Mouse (Mus musculus): ENCODE data around the gene Ccl12.

The Ccl12 gene

DNA sequence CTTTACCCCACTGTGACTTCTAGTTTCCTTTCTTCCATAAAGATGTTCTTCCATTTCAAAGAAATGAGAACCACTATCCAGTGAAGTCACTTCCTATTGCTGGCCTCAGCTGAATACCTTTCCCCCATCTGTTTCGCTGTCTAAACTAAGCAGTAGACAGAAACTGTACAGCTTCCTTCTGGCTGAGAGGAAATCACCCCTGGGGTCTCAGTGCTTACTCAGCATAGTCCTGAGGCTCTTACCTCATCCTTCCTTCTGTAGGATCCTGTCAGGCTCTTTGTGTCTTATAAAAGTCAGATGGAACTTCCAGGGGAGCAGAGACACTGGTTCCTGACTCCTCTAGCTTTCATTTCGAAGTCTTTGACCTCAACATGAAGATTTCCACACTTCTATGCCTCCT lies at the start of gene Ccl12:
TSS of gene Ccl12 (plus strand) at position 317 of the 400 bp plus-strand sequence.
- DNase-seq: no peak

GRCm38 (mm10) chr11:82053849-82054248 lies 47.8 kb upstream of the Ccl12 start:
- DNase-seq: no peak

GRCm38 (mm10) chr11:82057646-82058045 lies 44.0 kb upstream of the Ccl12 start, which contains the start of gene Ccl11:
Ccl11 (plus strand) TSS chr11:82057823.
- no peak for DNase-seq

DNA sequence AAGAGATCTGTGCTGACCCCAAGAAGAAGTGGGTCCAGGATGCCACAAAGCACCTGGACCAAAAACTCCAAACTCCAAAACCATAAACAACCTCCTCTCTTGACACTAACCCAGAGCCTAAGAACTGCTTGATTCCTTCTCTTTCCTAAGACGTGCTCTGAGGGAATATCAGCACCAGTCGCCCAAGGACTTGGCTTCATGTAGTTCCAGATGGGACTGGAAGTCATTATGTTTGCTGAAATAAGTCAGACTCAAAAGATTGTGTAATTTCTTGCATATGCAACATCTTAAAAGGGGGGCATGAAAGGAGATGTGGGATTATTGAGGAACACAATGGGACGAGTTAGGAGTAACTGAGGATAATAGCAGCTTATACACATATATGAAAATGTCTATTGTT lies 39.4 kb upstream of the Ccl12 start:
- no peak for DNase-seq

- DNase-seq: no peak
Measured at GRCm38 (mm10) chr11:82063454-82063853, 38.2 kb upstream of the Ccl12 start.

GRCm38 (mm10) chr11:82066953-82067571 lies 34.6 kb upstream of the Ccl12 start:
- DNase-seq: no peak

GRCm38 (mm10) chr11:82071076-82071475 lies 30.6 kb upstream of the Ccl12 start:
- no peak for DNase-seq

DNA sequence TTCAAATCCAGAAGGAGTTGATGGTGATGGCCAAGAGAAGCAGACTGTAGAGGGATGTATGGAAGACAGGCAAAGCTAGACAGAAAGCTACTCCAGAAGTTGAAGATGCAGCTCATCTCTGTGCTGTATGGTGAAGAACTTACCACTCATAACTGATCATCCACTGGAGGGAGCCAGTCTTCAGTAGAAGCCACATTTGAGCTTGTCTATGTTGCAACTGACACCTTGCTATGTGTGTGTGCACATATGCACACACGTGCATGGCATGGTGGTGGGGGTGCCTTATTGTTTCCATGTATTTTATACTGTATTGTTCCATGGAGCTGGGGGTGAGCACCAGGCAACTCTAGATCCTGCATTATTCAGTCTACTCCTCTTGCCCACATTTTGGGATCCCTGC lies 29.3 kb upstream of the Ccl12 start:
- DNase-seq: no peak

GRCm38 (mm10) chr11:82072984-82073383 lies 28.7 kb upstream of the Ccl12 start:
- DNase-seq: no peak

- no peak for DNase-seq
Measured at GRCm38 (mm10) chr11:82073686-82074085, 28.0 kb upstream of the Ccl12 start.

- DNase-seq: no peak
Measured at GRCm38 (mm10) chr11:82077031-82077430, 24.6 kb upstream of the Ccl12 start.

GRCm38 (mm10) chr11:82078136-82078730 lies 23.4 kb upstream of the Ccl12 start:
- DNase-seq: no peak

GRCm38 (mm10) chr11:82080865-82081264 lies 20.8 kb upstream of the Ccl12 start:
- DNase-seq: no peak

DNA sequence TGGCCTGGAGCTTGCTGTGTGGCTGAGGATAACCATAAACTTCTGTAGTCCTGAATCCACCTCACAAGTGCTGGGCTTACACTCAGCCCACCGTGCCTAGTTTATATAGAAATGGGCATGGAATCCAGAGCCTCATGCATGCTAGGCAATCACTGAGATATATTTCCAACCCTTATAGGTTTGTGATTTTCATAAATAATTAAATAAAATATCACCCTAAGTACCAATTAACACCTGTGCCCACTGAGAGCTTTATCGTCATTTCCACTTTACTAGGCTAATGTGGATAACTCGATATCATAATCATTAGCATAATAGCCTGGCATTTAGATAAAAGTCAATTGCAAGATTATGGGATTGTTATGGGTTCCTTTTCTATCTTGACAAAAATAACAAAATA lies 17.3 kb upstream of the Ccl12 start:
- no peak for DNase-seq

DNA sequence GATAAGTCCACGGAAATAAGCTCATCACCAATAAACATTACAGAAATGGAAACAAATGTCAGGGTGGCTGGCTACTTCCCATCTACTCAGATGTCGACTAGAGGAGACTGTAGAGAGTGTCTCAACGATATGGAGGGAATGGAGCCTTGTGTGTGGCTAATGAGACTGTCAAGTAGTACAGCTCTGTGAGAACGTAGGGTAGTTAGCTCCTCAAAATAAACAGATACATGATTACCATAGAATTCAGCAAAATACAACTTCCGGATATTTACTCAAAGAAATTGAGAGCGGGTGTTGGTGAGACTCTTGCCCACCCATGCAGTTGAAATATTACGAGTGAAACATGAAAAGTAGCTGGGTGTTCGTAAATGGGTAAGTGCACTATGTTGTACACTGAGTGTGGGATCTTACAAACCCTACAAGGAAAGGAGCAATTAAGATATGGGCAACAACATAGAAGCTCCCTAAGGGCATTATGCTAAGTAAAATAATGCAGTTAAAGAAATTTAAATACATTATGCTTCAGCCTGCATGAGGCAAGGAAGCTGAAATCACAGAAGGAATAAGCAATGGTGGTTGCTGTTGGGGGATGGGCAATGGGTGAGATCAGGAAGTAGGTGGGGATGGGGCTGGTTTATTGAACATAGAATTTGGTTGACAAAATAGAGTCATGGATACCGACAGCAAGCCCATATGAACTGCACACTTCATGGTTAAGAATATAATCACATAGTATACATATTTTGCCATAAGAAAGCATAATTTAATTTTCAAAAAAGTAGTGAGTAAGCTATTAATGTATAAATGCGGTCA lies 1.9 kb upstream of the Ccl12 start:
- no peak for DNase-seq

DNA sequence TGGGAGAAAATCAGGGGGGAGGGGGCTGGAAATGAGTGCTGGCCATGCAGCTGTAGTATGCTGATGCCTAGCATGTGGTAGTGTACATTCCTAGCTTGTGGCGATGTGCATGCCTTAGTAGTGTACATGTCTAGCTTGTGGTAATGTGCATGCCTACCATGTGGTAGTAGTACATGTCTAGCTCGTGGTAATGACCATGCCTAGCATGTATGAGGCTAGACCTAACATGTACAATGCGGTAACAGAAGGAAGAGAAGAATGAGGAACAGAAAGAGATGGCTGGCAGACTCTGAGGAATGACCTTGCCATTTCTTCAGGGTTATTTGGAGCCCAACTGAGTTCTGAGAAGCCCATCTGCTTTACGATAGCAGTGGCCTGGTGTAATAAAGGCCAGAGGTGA lies 558 bp upstream of the Ccl12 start:
- DNase-seq: no peak

DNA sequence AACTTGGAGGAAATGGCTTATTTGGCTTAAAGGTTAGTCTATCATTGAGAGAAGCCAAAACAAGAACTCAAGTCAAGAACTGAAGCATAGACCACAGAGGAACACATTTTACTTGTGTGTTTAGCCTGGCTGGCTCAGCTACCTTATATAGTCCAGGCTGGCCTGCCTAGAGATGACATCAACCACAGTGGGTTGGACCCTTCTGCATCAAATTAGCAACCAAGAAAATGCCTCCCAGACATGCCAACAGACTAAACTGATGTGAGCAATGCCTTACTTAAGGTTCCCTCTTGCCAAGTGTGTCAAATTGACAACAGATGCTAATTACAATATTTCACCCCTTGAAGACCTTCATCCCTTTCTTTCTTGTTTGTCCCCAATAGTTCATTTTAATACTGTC lies 8.0 kb downstream of the Ccl12 start:
- no peak for DNase-seq

DNA sequence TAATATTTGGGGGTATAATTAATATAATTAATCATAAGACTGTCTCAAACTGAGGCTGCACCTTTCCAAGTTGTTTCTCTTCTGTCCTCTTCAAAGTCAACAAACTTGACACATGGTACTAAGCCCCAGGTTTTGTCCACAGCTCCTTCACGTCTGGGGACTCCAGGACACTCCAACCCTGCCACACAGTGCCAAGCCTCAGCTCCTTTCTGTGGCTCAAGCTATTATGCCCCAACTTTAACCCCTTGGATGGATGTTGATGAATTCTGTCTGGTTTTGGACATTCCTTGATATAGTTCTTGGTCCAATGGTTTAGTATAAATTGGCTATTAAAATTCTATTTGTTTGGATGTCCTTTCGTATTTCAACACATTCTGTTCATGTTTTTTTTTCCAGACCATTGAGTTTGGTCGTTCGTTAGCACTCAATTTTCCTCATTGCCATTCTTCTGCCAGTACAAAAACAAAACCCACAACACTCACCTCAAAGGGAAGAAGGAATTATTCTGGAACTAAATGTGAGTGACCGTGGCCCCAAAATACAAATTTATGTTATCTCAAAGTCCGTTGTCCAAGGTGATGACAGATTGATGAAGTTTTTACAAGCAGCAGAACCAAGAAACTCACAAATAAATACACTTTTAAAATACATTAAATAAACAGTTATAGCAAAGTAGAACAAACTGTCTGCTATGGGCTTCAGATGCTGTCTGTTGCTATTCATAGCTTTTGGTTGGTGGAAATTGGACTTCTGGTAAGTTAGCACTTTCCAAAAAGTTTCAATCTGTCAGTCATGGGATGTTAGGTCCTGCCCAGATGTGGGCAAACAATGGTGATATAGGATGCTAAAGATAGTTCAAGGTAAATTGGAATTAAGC lies 9.0 kb downstream of the Ccl12 start:
- DNase-seq: no peak

DNA sequence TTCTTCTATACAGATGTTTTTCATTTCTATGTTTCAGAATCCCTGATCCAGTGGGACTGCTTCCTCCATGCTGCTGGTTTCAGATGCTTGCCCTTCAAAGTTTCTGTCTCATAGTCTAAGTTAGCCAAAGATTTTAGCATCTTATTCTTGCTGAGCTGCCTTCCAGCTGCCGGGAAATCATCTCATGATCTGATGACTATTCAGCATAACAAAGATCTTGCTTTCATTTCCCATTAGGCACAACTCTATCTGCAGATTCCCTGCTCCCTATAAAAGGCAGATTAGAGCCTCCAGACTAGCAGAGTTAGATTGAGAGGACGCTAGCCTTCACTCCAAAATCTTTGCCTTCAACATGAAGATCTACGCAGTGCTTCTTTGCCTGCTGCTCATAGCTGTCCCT lies 13.2 kb downstream of the Ccl12 start, which contains the start of gene Ccl8:
TSS of gene Ccl8 (plus strand) at position 301 of the 400 bp plus-strand sequence.
- no peak for DNase-seq

GRCm38 (mm10) chr11:82116041-82116440 lies 14.4 kb downstream of the Ccl12 start:
- no peak for DNase-seq

DNA sequence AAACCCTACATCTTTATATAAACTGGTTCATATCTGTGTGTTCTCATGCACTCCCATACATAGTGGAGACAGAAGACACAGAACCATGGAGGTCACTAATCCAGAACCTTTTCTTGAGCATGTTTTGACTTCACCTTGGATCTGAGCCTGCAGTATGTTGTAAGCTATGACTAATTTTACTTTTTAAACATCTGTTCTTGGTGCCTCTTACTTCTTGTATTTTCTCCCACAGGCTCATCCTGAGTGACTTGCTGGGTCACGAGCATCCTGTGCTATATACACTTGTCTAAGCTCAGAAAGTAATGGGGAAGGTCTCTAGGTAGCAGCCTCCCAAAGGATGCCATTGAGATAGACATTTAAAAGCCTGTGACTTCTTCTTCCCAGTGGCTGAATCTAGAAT lies 31.3 kb downstream of the Ccl12 start:
- no peak for DNase-seq

GRCm38 (mm10) chr11:82136196-82136595 lies 34.6 kb downstream of the Ccl12 start:
- no peak for DNase-seq

DNA sequence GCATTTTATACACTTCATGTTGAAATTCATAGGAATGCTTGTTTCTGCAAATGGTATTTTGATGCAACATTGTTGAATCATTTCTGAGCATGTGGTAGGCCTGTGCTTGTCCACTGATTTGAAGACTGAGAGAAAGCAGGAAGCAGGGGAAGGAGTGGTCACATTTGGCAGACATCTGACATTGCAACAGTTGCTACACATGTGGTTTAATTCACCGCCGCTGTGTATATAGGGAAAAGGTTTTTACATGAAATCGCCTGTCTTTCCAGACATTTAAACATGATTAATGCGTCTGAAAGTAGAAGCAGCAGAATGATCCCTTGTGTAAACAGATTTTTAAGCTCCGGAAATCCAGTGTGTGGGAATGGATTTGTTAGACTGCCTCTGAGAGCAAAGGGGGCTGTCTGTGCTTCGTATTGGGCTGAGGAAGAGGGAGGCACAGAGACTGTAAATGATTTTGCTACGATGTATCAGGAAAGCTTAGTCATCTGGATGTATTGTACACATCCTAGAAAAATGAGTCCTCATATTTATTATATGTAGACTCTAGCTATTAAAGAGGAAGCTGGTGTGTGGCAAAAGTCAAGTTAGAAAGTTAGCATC lies 37.9 kb downstream of the Ccl12 start:
- DNase-seq: no peak

Data from right cerebral cortex, postnatal 4 days (tissue).